Mouse (Mus musculus) intestine, postnatal 0 days (tissue): Measurements from ENCODE around the gene Mthfsd. TPM values are rescaled to one million over a fixed set of nuclear protein-coding genes. Genes with fewer than 3 reads are reported as not detected.

Source experiments
- ATAC-seq: fragments of 200-750 bp; cut with Nextera tagmentation; 2 replicates; pipeline ENCODE4 v1.8.0; 2017; ENCODE audit warnings: mild to moderate bottlenecking, moderate TSS enrichment, moderate library complexity
- H3K27ac ChIP-seq: fragments of 300-500 bp; sonication (generic); 2 replicates; pipeline ENCODE4 v1.5.1; 2014; ENCODE audit warnings: mild to moderate bottlenecking, low read depth, low read length, moderate library complexity
- H3K27me3 ChIP-seq: fragments of 300-500 bp; sonication (generic); replicated peaks from 2 replicates; pipeline ENCODE4 v1.6.1; 2014; ENCODE audit warnings: low read length, mixed read lengths; ENCODE audit not compliant: control insufficient read depth, insufficient read depth
- H3K36me3 ChIP-seq: fragments of 300-500 bp; sonication (generic); 2 replicates; pipeline ENCODE4 v1.6.1; 2014; ENCODE audit warnings: mild to moderate bottlenecking, moderate library complexity; ENCODE audit not compliant: control insufficient read depth, insufficient read depth
- H3K4me1 ChIP-seq: fragments of 300-500 bp; sonication (generic); replicated peaks from 2 replicates; pipeline ENCODE4 v1.6.1; 2014; ENCODE audit warnings: antibody characterized with exemption, low read length, mixed read lengths; ENCODE audit not compliant: control insufficient read depth, insufficient read depth
- H3K4me2 ChIP-seq: fragments of 300-500 bp; sonication (generic); replicated peaks from 2 replicates; pipeline ENCODE4 v1.6.1; 2014; ENCODE audit warnings: low read depth, mild to moderate bottlenecking, moderate library complexity
- H3K4me3 ChIP-seq: fragments of 300-500 bp; sonication (generic); 2 replicates; pipeline ENCODE4 v1.5.1; 2014; ENCODE audit warnings: low read depth, low read length
- H3K9ac ChIP-seq: fragments of 300-500 bp; sonication (generic); 2 replicates; pipeline ENCODE4 v1.6.1; 2014; ENCODE audit warnings: mild to moderate bottlenecking, low read depth, low read length
- H3K9me3 ChIP-seq: fragments of 300-500 bp; sonication (generic); 2 replicates; pipeline ENCODE4 v1.6.1; 2016; ENCODE audit warnings: mixed run types; ENCODE audit not compliant: control insufficient read depth
- CTCF ChIP-seq: sonication (generic); IDR thresholded peaks from 2 replicates; pipeline ENCODE4 v1.5.1; 2016; ENCODE audit warnings: low read depth, mild to moderate bottlenecking, control low read depth, antibody characterized with exemption, moderate library complexity
- WGBS: fragments of 180-500 bp; shearing (Covaris S2); extraction: QIAGEN DNeasy Blood & Tissue Kit; methylation state at CpG from one replicate; pipeline ENCODE4 v1.1.7; 2014; 5-methylcytosine and 5-hydroxymethylcytosine counted together
- polyA plus RNA-seq: library from polyadenylated mRNA; unstranded; fragments of >200 nt; fragmentation: Nextera tagmentation; extraction: Ambion mirVana; gene quantifications from 2 replicates; pipeline ENCODE4 v1.2.1, GENCODE M21; 2015

Mthfsd gene
- polyA plus RNA-seq, 1 experiment from 2014 or later = 24.9 TPM

- Histone ChIP-seq H3K27me3 (peaks cover 54% of the 10 kb centered on the region), H3K4me2 (no peak overlapping the region), H3K4me3 (no peak overlapping the region), H3K9me3 (no peaks in the 10 kb centered on the region), H3K9ac (no peak overlapping the region), H3K27ac (no peak overlapping the region), H3K36me3 (no peaks in the 10 kb centered on the region), H3K4me1 (0 out of 2 replicates have a peak, but pooled peaks cover 4% of the 10 kb centered on the region)
- 2% methylated on average over 21 of the region's 21 CpGs for WGBS
- peak; percentile 50 for ATAC-seq
- TF ChIP-seq CTCF = peak; percentile 99
Observed at GRCm38 (mm10) chr8:121113261-121113660, 5.1 kb upstream of the Mthfsd start.

GRCm38 (mm10) chr8:121111145-121111907, 3.1 kb upstream of the Mthfsd start:
- Histone ChIP-seq H3K4me1 (0 out of 2 replicates have a peak, but pooled peaks cover 8% of the 10 kb centered on the region), H3K4me2 (no peak overlapping the region), H3K36me3 (no peaks in the 10 kb centered on the region), H3K9me3 (no peaks in the 10 kb centered on the region), H3K27me3 (peaks cover 35% of the 10 kb centered on the region), H3K9ac (no peak overlapping the region), H3K4me3 (no peak overlapping the region), H3K27ac (no peak overlapping the region)
- TF ChIP-seq CTCF = no peak
- no peak for ATAC-seq
- WGBS = 33% methylated on average over 7 of the region's 7 CpGs

- WGBS = 8% methylated on average over 5 of the region's 5 CpGs
- ATAC-seq = no peak
Observed at GRCm38 (mm10) chr8:121108657-121109056, 465 bp upstream of the Mthfsd start.

DNA sequence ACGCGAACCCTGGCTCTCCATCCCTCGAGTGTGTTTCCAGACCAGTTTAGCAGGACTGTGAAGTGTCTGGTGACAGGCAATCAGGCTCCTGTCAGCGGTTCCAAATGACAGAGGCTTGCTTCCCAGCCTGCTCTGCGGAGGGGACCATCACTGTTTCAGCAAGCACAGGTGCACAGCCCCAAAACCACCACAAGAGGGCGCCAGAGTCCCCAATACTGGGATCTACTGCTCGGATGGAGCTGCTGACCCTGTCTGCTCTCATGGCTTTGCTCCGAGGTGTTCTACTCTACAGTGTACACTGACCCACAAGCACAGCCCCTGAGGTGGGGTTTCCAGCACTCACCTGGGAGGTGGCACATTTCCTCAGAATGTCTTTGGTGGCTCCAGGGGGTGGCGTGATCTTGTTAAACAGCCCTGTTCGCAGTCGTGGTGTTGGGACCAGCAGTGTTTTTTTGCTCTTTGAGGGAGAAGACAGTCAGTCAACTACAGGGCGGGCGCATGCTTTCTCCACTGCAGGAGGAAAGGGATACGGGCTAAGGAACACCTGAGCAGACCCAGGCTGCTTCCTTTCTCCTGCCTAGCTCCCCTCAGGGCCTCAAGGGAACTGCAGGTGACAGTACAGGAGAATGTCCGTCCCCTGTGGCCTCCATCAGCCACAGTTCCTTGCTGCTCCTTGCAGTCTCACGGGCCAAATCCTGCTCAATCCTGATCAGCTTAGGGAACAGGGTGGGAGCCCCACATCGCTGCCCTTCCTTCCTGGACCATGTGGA, 4.0 kb downstream of the Mthfsd start:
- ATAC-seq = no peak
- Histone ChIP-seq H3K4me3 (no peak overlapping the region), H3K9me3 (no peaks in the 10 kb centered on the region), H3K4me2 (no peak overlapping the region), H3K27me3 (no peaks in the 10 kb centered on the region), H3K36me3 (peaks cover 57% of the 10 kb centered on the region), H3K27ac (no peak overlapping the region), H3K4me1 (0 out of 2 replicates have a peak, but pooled peaks cover 8% of the 10 kb centered on the region), H3K9ac (no peak overlapping the region)
- TF ChIP-seq CTCF = peak; percentile 98
- whole genome bisulfite sequencing = 48% methylated on average over 17 of the region's 17 CpGs

More at GRCm38 (mm10) chr8:121108657-121109056, 465 bp upstream of the Mthfsd start:
- Histone ChIP-seq H3K9ac (peak overlapping the region; percentile 38; the same call in 1 of the 2 replicates), H3K4me1 (0 out of 2 replicates have a peak, but pooled peaks cover 8% of the 10 kb centered on the region), H3K27ac (no peak overlapping the region), H3K36me3 (peaks cover 15% of the 10 kb centered on the region), H3K4me3 (peak overlapping the region; percentile 91), H3K4me2 (peak overlapping the region; percentile 91), H3K27me3 (peaks cover 8% of the 10 kb centered on the region), H3K9me3 (no peaks in the 10 kb centered on the region)
- no peak for TF ChIP-seq CTCF

DNA sequence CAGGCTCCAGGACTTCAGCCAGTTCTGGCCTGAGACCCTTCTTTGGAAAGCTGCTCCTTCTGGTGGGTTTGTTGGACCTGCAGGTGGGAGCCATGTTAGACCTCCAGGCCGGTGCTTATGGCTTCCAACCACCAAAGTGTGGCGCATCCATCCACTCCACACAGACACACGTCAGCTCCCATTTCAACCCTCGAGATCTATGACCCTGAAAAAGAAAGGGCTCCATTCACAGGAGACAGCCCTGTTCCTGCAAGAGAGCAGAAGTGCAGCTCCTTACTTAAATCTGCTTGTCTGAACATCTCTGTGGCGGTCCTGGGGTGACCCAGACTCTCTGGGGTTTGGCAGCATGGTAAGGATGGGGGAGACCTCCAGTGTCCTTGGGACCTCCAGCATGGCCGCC, 14.7 kb downstream of the Mthfsd start:
- no peak for TF ChIP-seq CTCF
- Histone ChIP-seq H3K27ac (no peak overlapping the region), H3K9me3 (no peaks in the 10 kb centered on the region), H3K9ac (no peak overlapping the region), H3K36me3 (peaks cover 15% of the 10 kb centered on the region), H3K4me1 (no peaks in the 10 kb centered on the region), H3K4me2 (no peak overlapping the region), H3K27me3 (peaks cover 40% of the 10 kb centered on the region), H3K4me3 (no peak overlapping the region)
- no peak for ATAC-seq
- WGBS = 65% methylated on average over 6 of the region's 6 CpGs

- ATAC-seq = peak; percentile 60
- WGBS = 3% methylated on average over 16 of the region's 16 CpGs
Observed at GRCm38 (mm10) chr8:121092627-121093026, 15.6 kb downstream of the Mthfsd start.

More at GRCm38 (mm10) chr8:121092627-121093026, 15.6 kb downstream of the Mthfsd start:
- H3K36me3 ChIP-seq = peaks cover 8% of the 10 kb centered on the region
- H3K9me3 ChIP-seq = no peaks in the 10 kb centered on the region
- H3K27ac ChIP-seq = peak overlapping the region; percentile 35; the same call in 1 of the 2 replicates
- no peaks in the 10 kb centered on the region for H3K4me1 ChIP-seq
- no peak overlapping the region for H3K9ac ChIP-seq
- peaks cover 43% of the 10 kb centered on the region for H3K27me3 ChIP-seq
- peak overlapping the region; percentile 35; the same call in 1 of the 2 replicates for H3K4me2 ChIP-seq
- peak; percentile 96 for TF ChIP-seq CTCF
- no peak overlapping the region for H3K4me3 ChIP-seq
